Mouse (Mus musculus): ENCODE measurements at regions not wholly inside any gene's neighbourhood (a gene's known extent, or its start where the extent isn't known, plus 50 kb on each side); places are given as distances from the start of the nearest gene placed in this dataset.

DNA sequence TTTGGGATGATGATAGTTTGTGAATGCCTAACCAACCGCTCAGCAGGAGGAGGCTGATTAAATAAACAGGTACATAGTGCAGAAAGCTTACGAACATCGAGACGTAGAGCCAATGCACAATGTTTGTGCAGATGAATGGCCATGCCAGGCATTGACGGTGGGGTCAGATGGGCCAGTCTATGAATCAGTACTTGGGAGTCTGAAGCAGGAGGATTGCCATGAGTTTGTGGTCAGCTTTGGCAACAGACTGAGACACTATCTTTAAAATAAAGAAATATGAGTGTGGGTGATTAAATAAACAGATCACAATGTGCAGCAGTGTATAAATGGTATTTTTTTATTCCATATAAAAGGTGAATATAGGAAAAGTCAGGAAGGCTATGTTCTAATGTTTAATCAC is 90.4 kb upstream of the Zfp366 start:
- H3K36me3 ChIP-seq (replicated peaks; ENCODE audit: control insufficient read depth, insufficient read depth, low read depth), result no peaks in the 10 kb centered on the region
- ATAC-seq (ENCODE audit: insufficient read depth) (no peak), DNase-seq (ENCODE audit: low read depth in 3 of 3, low spot score in 3 of 3) (no peak)
- H3K4me3 ChIP-seq (ENCODE audit: insufficient read depth in 1 of 2, low read depth in 2 of 2, low read length in 2 of 2), result no peak overlapping the region
- no peak overlapping the region for H3K27ac ChIP-seq
- H3K4me1 ChIP-seq (replicated peaks; ENCODE audit: control insufficient read depth in 2 of 2, insufficient read depth in 2 of 2, low read length in 1 of 2), result peaks cover 9 to 23% of the 10 kb centered on the region in 2 experiments
- WGBS (ENCODE audit: insufficient replicate concordance), result 87% methylated on average over 5 of the region's 5 CpGs
- H3K4me2 ChIP-seq (ENCODE audit: low read depth), result no peak overlapping the region
- H3K9me3 ChIP-seq (ENCODE audit: control insufficient read depth, low read length), result no peaks in the 10 kb centered on the region
- H3K27me3 ChIP-seq (ENCODE audit: control insufficient read depth, insufficient read depth, low read length), result no peaks in the 10 kb centered on the region
- H3K9ac ChIP-seq (replicated peaks), result no peak overlapping the region
- TF ChIP-seq EP300 (IDR thresholded peaks at IDR 0.05; ENCODE audit: low read depth) (no peak), CTCF (IDR thresholded peaks at IDR 0.05; ENCODE audit: low read depth) (no peak)

DNA sequence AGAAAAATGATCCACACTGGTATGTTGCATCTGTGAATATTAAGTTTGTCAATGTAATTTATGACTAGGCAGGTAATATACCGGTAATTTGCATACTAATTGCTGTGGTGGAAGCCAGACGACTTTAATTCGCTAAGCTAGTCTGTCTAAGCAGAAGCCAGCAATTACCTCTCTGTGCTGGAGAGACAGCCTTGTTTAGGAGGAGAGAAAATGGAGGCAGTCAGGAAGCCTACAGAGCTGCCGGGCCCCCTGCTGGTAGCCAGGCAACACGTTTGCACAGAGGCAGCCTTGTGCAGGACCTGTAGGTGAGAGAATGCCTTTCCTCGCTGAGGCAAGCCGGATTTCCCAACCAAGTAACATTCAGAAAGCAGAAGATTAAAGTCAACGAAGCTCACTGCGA is 91.4 kb upstream of the Zfp366 start:
- no peak for TF ChIP-seq EP300 (IDR thresholded peaks at IDR 0.05; ENCODE audit: low read depth)
- TF ChIP-seq CTCF (IDR thresholded peaks at IDR 0.05; ENCODE audit: low read depth), result peak; percentile 96
- peak in 2 of 3 experiments; percentile 38 to 45 for DNase-seq (ENCODE audit: low read depth in 3 of 3, low spot score in 3 of 3)
- no peak overlapping the region for H3K4me2 ChIP-seq (ENCODE audit: low read depth)
- WGBS (ENCODE audit: insufficient replicate concordance), result 6% methylated on average over 9 of the region's 9 CpGs
- H3K9ac ChIP-seq (replicated peaks), result no peak overlapping the region
- H3K27ac ChIP-seq, result no peak overlapping the region
- peak; percentile 60 for ATAC-seq (ENCODE audit: insufficient read depth)
- H3K36me3 ChIP-seq (replicated peaks; ENCODE audit: control insufficient read depth, insufficient read depth, low read depth), result no peaks in the 10 kb centered on the region
- H3K4me1 ChIP-seq (replicated peaks; ENCODE audit: control insufficient read depth in 2 of 2, insufficient read depth in 2 of 2, low read length in 1 of 2), result peaks cover 9 to 15% of the 10 kb centered on the region in 2 experiments
- no peaks in the 10 kb centered on the region for H3K9me3 ChIP-seq (ENCODE audit: control insufficient read depth, low read length)
- no peak overlapping the region for H3K4me3 ChIP-seq (ENCODE audit: insufficient read depth in 1 of 2, low read depth in 2 of 2, low read length in 2 of 2)
- no peaks in the 10 kb centered on the region for H3K27me3 ChIP-seq (ENCODE audit: control insufficient read depth, insufficient read depth, low read length)

DNA sequence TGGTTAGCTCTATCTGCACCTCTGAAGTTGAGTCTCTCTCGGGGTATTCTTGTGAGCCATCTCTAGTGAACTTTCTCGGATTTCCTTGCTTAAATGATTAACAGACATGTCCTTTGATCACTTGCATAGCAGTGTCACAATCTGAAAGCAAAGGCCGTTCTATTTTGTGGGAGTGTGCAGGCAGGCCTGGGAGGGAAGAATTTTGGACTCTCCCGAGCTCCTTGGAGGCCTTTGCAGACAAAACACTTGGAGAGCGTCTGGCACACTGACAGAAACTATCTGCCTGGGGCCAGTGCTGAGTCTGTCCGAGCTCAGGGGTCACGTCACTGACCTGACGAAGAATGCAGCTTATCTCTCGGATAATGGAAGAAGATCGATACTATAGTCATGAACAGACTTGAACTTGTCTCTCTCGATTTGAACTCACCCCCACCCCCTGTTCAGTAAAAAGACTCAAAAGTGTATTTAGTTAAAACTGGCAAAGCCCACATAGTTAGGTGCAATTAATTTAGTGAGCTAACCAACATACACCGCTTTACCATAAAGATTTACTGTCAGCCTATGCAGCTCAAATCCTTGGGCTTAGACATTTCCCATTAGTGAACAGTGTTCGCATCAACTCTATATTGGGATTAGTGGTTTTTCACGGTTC is 92.2 kb upstream of the Zfp366 start:
- Histone ChIP-seq H3K4me2 (ENCODE audit: low read depth) (no peak overlapping the region), H3K4me1 (replicated peaks; ENCODE audit: control insufficient read depth in 2 of 2, insufficient read depth in 2 of 2, low read length in 1 of 2) (peaks cover 3 to 7% of the 10 kb centered on the region in 2 experiments; a peak in 3 of 4 replicates), H3K36me3 (replicated peaks; ENCODE audit: control insufficient read depth, insufficient read depth, low read depth) (no peaks in the 10 kb centered on the region), H3K27ac (no peak overlapping the region), H3K9ac (replicated peaks) (no peak overlapping the region), H3K4me3 (ENCODE audit: insufficient read depth in 1 of 2, low read depth in 2 of 2, low read length in 2 of 2) (no peak overlapping the region), H3K9me3 (ENCODE audit: control insufficient read depth, low read length) (no peaks in the 10 kb centered on the region), H3K27me3 (ENCODE audit: control insufficient read depth, insufficient read depth, low read length) (no peaks in the 10 kb centered on the region)
- ATAC-seq (ENCODE audit: insufficient read depth) (no peak), DNase-seq (ENCODE audit: low read depth in 3 of 3, low spot score in 3 of 3) (no peak)
- no peak for TF ChIP-seq EP300 (IDR thresholded peaks at IDR 0.05; ENCODE audit: low read depth)
- TF ChIP-seq CTCF (IDR thresholded peaks at IDR 0.05; ENCODE audit: low read depth), result no peak
- 50% methylated on average over 14 of the region's 14 CpGs for WGBS (ENCODE audit: insufficient replicate concordance)

DNA sequence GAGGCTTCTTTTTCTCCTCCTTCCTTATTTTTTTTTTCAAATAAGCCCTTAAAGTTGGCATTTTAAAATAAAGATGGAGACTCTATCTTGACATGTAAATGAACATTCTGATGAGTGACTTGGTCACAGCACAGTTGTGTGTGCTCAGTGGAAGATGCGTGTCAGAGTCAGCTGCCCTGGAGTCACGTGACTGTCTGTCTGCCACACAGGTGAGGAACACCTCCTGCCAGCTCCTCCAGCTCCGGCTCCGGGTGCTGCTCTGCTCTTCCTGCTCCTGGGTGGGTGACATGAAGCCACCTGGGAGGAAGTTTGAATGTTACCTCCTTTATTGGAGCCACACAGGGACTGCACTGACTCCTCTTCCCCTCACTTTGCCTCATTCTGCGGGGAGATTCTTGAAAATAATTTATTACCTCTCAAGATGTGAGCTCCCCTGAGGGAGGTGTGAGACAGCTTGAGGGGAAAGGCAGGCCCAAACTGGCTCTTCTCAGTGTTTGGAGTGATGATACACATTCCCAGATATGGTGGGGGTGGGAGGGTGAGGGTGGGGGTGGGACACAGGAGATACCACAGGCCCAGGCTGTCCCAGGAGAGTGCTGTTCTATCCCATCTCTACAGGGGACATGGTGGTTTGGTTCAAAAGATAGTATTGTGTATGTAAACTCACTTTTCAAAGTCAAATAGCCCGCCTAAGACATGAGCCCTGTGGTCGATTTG is 92.9 kb upstream of the Zfp366 start:
- no peaks in the 10 kb centered on the region for H3K36me3 ChIP-seq (replicated peaks; ENCODE audit: control insufficient read depth, insufficient read depth, low read depth)
- ATAC-seq (ENCODE audit: insufficient read depth) (no peak), DNase-seq (ENCODE audit: low read depth in 3 of 3, low spot score in 3 of 3) (no peak)
- TF ChIP-seq EP300 (IDR thresholded peaks at IDR 0.05; ENCODE audit: low read depth), result no peak
- no peak for TF ChIP-seq CTCF (IDR thresholded peaks at IDR 0.05; ENCODE audit: low read depth)
- H3K4me1 ChIP-seq (replicated peaks; ENCODE audit: control insufficient read depth in 2 of 2, insufficient read depth in 2 of 2, low read length in 1 of 2), result peaks cover 2 to 6% of the 10 kb centered on the region in 2 experiments; a peak in 2 of 4 replicates
- WGBS (ENCODE audit: insufficient replicate concordance), result 55% methylated on average over 7 of the region's 7 CpGs
- H3K9me3 ChIP-seq (ENCODE audit: control insufficient read depth, low read length), result no peaks in the 10 kb centered on the region
- H3K9ac ChIP-seq (replicated peaks), result no peak overlapping the region
- H3K27ac ChIP-seq, result no peak overlapping the region
- no peaks in the 10 kb centered on the region for H3K27me3 ChIP-seq (ENCODE audit: control insufficient read depth, insufficient read depth, low read length)
- no peak overlapping the region for H3K4me3 ChIP-seq (ENCODE audit: insufficient read depth in 1 of 2, low read depth in 2 of 2, low read length in 2 of 2)
- no peak overlapping the region for H3K4me2 ChIP-seq (ENCODE audit: low read depth)

DNA sequence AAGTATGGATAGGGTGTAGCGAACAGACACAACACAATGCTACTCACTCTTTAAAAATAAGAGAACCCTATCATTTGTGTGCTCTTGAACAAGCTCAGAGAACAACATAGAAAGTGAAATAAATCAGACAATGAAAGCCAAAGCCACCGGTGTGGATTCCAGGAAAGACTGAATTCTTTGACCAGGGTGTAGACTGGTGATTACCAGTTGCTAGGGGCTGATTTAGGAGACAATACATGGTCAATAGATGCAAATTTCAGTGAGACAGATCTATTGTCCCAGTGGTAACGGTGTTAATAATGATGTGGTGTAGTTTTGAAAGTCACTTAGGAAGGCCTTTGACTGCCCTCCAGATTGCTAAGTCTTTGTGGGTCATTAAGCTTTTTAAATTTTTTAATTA is 94.3 kb upstream of the Zfp366 start:
- WGBS (ENCODE audit: insufficient replicate concordance), result 70% methylated on average over 3 of the region's 3 CpGs
- Histone ChIP-seq H3K4me1 (replicated peaks; ENCODE audit: control insufficient read depth in 2 of 2, insufficient read depth in 2 of 2, low read length in 1 of 2) (peaks cover 2 to 6% of the 10 kb centered on the region in 2 experiments; a peak in 2 of 4 replicates), H3K27ac (no peak overlapping the region), H3K9ac (replicated peaks) (no peak overlapping the region), H3K4me2 (ENCODE audit: low read depth) (no peak overlapping the region), H3K4me3 (ENCODE audit: insufficient read depth in 1 of 2, low read depth in 2 of 2, low read length in 2 of 2) (no peak overlapping the region), H3K27me3 (ENCODE audit: control insufficient read depth, insufficient read depth, low read length) (no peaks in the 10 kb centered on the region), H3K36me3 (replicated peaks; ENCODE audit: control insufficient read depth, insufficient read depth, low read depth) (no peaks in the 10 kb centered on the region), H3K9me3 (ENCODE audit: control insufficient read depth, low read length) (no peaks in the 10 kb centered on the region)
- no peak for TF ChIP-seq CTCF (IDR thresholded peaks at IDR 0.05; ENCODE audit: low read depth)
- TF ChIP-seq EP300 (IDR thresholded peaks at IDR 0.05; ENCODE audit: low read depth), result no peak
- ATAC-seq (ENCODE audit: insufficient read depth), result no peak
- DNase-seq (ENCODE audit: low read depth in 3 of 3, low spot score in 3 of 3), result no peak
